Mouse (Mus musculus): ENCODE results near the gene Cdc27. TPM values are rescaled to one million over a fixed set of nuclear protein-coding genes. Genes with fewer than 3 reads are reported as not detected.

Cdc27 gene
- polyA plus RNA-seq, 1 experiment from 2014 or later = 11.0 TPM

DNA sequence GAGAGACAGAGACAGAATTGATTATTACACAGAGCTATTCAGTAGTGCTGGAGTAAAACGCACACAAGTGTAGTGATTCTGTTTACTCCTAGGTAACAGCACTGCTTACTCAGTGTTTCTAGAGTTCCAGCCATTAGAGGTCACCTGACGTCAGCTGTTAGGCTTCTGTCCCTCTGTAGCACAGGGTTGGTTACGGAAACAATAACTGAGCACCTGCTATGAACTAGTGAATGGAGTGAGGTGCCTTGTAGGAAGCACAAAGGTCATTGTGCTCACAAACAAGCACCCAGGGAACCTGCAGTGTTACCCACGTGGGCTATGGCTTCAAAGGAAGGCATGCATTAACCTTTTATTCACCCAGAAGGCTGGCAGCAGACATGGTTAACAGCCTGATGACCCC is 70.9 kb downstream of the Cdc27 start:
- Histone ChIP-seq H3K27ac (ENCODE audit: low read depth, low read length) (no peak overlapping the region), H3K27me3 (replicated peaks; ENCODE audit: control insufficient read depth, insufficient read depth, low read length) (no peaks in the 10 kb centered on the region), H3K36me3 (ENCODE audit: control insufficient read depth, insufficient read depth) (no peaks in the 10 kb centered on the region), H3K4me2 (replicated peaks; ENCODE audit: low read depth) (no peak overlapping the region), H3K4me1 (replicated peaks; ENCODE audit: control insufficient read depth, insufficient read depth, low read length) (no peaks in the 10 kb centered on the region), H3K9me3 (ENCODE audit: control insufficient read depth) (no peaks in the 10 kb centered on the region), H3K4me3 (ENCODE audit: low read depth, low read length) (no peak overlapping the region), H3K9ac (ENCODE audit: low read depth, low read length) (no peak overlapping the region)
- no peak for TF ChIP-seq CTCF (IDR thresholded peaks at IDR 0.05; ENCODE audit: low read depth)
- peak; percentile 96 for ATAC-seq
- 34% methylated on average over 4 of the region's 4 CpGs for WGBS

DNA sequence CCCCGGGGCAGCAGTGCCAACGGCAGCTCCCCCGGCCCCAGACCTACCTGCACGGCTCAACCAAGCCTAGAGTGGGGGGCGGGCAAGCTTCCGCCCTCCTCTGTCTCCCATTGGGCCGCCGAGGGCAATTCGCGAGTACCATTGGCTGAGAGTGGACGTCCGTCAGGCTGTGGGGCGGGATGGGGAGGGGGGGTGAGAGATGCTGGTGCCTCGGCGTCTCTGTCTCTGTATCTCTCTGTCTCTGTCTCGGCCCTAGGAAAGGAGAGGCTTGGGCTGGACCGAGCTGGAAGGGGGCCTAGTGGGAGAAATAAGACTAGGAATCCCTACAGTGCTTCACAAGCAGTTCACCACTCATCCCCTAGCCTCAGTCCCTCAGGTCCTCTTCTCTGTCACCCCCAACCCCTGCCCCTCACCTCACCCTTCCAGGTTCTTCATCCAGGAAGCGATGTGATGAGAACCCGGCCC is 81.0 kb downstream of the Cdc27 start:
- Histone ChIP-seq H3K36me3 (ENCODE audit: control insufficient read depth, insufficient read depth) (no peaks in the 10 kb centered on the region), H3K9me3 (ENCODE audit: control insufficient read depth) (no peaks in the 10 kb centered on the region), H3K4me3 (ENCODE audit: low read depth, low read length) (peak overlapping the region; percentile 99), H3K27ac (ENCODE audit: low read depth, low read length) (peak overlapping the region; percentile 57), H3K4me2 (replicated peaks; ENCODE audit: low read depth) (peak overlapping the region; percentile 94), H3K4me1 (replicated peaks; ENCODE audit: control insufficient read depth, insufficient read depth, low read length) (no peaks in the 10 kb centered on the region; the same call in 1 of the 2 replicates), H3K27me3 (replicated peaks; ENCODE audit: control insufficient read depth, insufficient read depth, low read length) (no peaks in the 10 kb centered on the region), H3K9ac (ENCODE audit: low read depth, low read length) (peak overlapping the region; percentile 96)
- TF ChIP-seq CTCF (IDR thresholded peaks at IDR 0.05; ENCODE audit: low read depth) = no peak
- under 1% methylated on average over 19 of the region's 19 CpGs for WGBS
- peak; percentile 100 for ATAC-seq

DNA sequence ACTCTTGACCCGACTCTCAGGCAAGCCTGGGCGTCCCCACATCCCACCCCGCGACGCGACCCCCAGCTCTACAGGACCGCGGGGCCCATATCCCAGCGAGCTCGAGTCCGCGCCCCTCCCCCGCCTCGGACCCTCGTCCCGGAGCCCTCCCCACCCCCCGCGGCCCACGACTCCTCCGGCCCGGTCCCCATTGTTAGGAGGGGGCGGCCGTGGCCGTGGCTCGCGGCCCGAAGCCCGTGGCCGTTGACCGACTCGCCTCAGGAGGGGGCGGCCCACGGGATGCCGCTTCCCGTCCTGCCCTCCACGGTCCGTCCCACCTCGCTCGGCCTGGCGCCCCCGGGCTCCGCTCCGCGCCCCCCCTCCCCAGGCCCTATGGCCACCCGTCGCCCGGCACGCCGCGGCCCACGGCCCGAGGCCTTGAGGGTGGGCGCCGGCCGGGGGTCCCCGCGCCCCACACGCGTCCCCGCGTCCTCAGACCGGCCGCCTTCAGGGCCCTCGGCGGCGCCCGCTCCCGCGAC is 81.6 kb downstream of the Cdc27 start, which contains the start of gene Kansl1:
Kansl1 (minus strand) TSS at position 111 of the 518 bp plus-strand sequence.
- no peaks in the 10 kb centered on the region for H3K36me3 ChIP-seq (ENCODE audit: control insufficient read depth, insufficient read depth)
- no peaks in the 10 kb centered on the region for H3K9me3 ChIP-seq (ENCODE audit: control insufficient read depth)
- H3K4me3 ChIP-seq (ENCODE audit: low read depth, low read length) = peak within 1 kb of the TSS; percentile 99
- no peaks in the 10 kb centered on the region for H3K27me3 ChIP-seq (replicated peaks; ENCODE audit: control insufficient read depth, insufficient read depth, low read length)
- ATAC-seq = peak; percentile 75
- no peak for TF ChIP-seq CTCF (IDR thresholded peaks at IDR 0.05; ENCODE audit: low read depth)
- peak within 1 kb of the TSS; percentile 94 for H3K4me2 ChIP-seq (replicated peaks; ENCODE audit: low read depth)
- no peaks in the 10 kb centered on the region; the same call in 1 of the 2 replicates for H3K4me1 ChIP-seq (replicated peaks; ENCODE audit: control insufficient read depth, insufficient read depth, low read length)
- H3K27ac ChIP-seq (ENCODE audit: low read depth, low read length) = peak within 1 kb of the TSS; percentile 57
- under 1% methylated on average over 51 of the region's 69 CpGs for WGBS
- H3K9ac ChIP-seq (ENCODE audit: low read depth, low read length) = peak within 1 kb of the TSS; percentile 96

- no peak for TF ChIP-seq CTCF (IDR thresholded peaks at IDR 0.05; ENCODE audit: low read depth)
- Histone ChIP-seq H3K36me3 (ENCODE audit: control insufficient read depth, insufficient read depth) (no peaks in the 10 kb centered on the region), H3K9ac (ENCODE audit: low read depth, low read length) (no peak overlapping the region), H3K27me3 (replicated peaks; ENCODE audit: control insufficient read depth, insufficient read depth, low read length) (no peaks in the 10 kb centered on the region), H3K27ac (ENCODE audit: low read depth, low read length) (no peak overlapping the region), H3K4me2 (replicated peaks; ENCODE audit: low read depth) (no peak overlapping the region), H3K4me3 (ENCODE audit: low read depth, low read length) (no peak overlapping the region), H3K4me1 (replicated peaks; ENCODE audit: control insufficient read depth, insufficient read depth, low read length) (no peaks in the 10 kb centered on the region; the same call in 1 of the 2 replicates), H3K9me3 (ENCODE audit: control insufficient read depth) (no peaks in the 10 kb centered on the region)
- ATAC-seq = no peak
- WGBS = 78% methylated on average over 5 of the region's 5 CpGs
Observed at GRCm38 (mm10) chr11:104467698-104468097, 82.7 kb downstream of the Cdc27 start.

- no peak overlapping the region for H3K27ac ChIP-seq (ENCODE audit: low read depth, low read length)
- no peak overlapping the region for H3K4me3 ChIP-seq (ENCODE audit: low read depth, low read length)
- no peaks in the 10 kb centered on the region for H3K27me3 ChIP-seq (replicated peaks; ENCODE audit: control insufficient read depth, insufficient read depth, low read length)
- peak; percentile 83 for TF ChIP-seq CTCF (IDR thresholded peaks at IDR 0.05; ENCODE audit: low read depth)
- H3K4me1 ChIP-seq (replicated peaks; ENCODE audit: control insufficient read depth, insufficient read depth, low read length) = no peaks in the 10 kb centered on the region; the same call in 1 of the 2 replicates
- H3K9ac ChIP-seq (ENCODE audit: low read depth, low read length) = no peak overlapping the region
- no peaks in the 10 kb centered on the region for H3K36me3 ChIP-seq (ENCODE audit: control insufficient read depth, insufficient read depth)
- H3K9me3 ChIP-seq (ENCODE audit: control insufficient read depth) = no peaks in the 10 kb centered on the region
- H3K4me2 ChIP-seq (replicated peaks; ENCODE audit: low read depth) = no peak overlapping the region
- no peak for ATAC-seq
Observed at GRCm38 (mm10) chr11:104461551-104461950, 88.9 kb downstream of the Cdc27 start.

GRCm38 (mm10) chr11:104459671-104460070 is 90.7 kb downstream of the Cdc27 start:
- H3K4me3 ChIP-seq (ENCODE audit: low read depth, low read length) = no peak overlapping the region
- TF ChIP-seq CTCF (IDR thresholded peaks at IDR 0.05; ENCODE audit: low read depth) = no peak
- H3K9ac ChIP-seq (ENCODE audit: low read depth, low read length) = no peak overlapping the region
- H3K4me2 ChIP-seq (replicated peaks; ENCODE audit: low read depth) = no peak overlapping the region
- H3K27ac ChIP-seq (ENCODE audit: low read depth, low read length) = no peak overlapping the region
- H3K27me3 ChIP-seq (replicated peaks; ENCODE audit: control insufficient read depth, insufficient read depth, low read length) = no peaks in the 10 kb centered on the region
- WGBS = 95% methylated on average over 2 of the region's 2 CpGs
- no peak for ATAC-seq
- H3K9me3 ChIP-seq (ENCODE audit: control insufficient read depth) = no peaks in the 10 kb centered on the region
- no peaks in the 10 kb centered on the region for H3K4me1 ChIP-seq (replicated peaks; ENCODE audit: control insufficient read depth, insufficient read depth, low read length)
- H3K36me3 ChIP-seq (ENCODE audit: control insufficient read depth, insufficient read depth) = no peaks in the 10 kb centered on the region

Measured in intestine, postnatal 0 days (tissue).